Mouse (Mus musculus): Measurements from ENCODE around the gene Meis2.

Gene Meis2

GRCm38 (mm10) chr2:115910217-115910616, 155.4 kb downstream of the Meis2 start:
- DNase-seq (ENCODE audit: low read depth, low spot score): no peak

GRCm38 (mm10) chr2:115901007-115901406, 164.6 kb downstream of the Meis2 start:
- DNase-seq (ENCODE audit: low read depth, low spot score): no peak

- DNase-seq (ENCODE audit: low read depth, low spot score): no peak
These were observed 168.1 kb downstream of the Meis2 start for GRCm38 (mm10) chr2:115897559-115897958.

GRCm38 (mm10) chr2:115897001-115897400, 168.6 kb downstream of the Meis2 start:
- no peak for DNase-seq (ENCODE audit: low read depth, low spot score)

GRCm38 (mm10) chr2:115895717-115896116, 169.9 kb downstream of the Meis2 start:
- DNase-seq (ENCODE audit: low read depth, low spot score): no peak

GRCm38 (mm10) chr2:115895256-115895655, 170.4 kb downstream of the Meis2 start:
- DNase-seq (ENCODE audit: low read depth, low spot score): no peak

- no peak for DNase-seq (ENCODE audit: low read depth, low spot score)
These were observed 172.5 kb downstream of the Meis2 start for GRCm38 (mm10) chr2:115893113-115893512.

- no peak for DNase-seq (ENCODE audit: low read depth, low spot score)
These were observed 174.9 kb downstream of the Meis2 start for GRCm38 (mm10) chr2:115890715-115891114.

- no peak for DNase-seq (ENCODE audit: low read depth, low spot score)
These were observed 175.6 kb downstream of the Meis2 start for GRCm38 (mm10) chr2:115890030-115890429.

GRCm38 (mm10) chr2:115889212-115889611, 176.4 kb downstream of the Meis2 start:
- DNase-seq (ENCODE audit: low read depth, low spot score): no peak

- no peak for DNase-seq (ENCODE audit: low read depth, low spot score)
These were observed 177.1 kb downstream of the Meis2 start for GRCm38 (mm10) chr2:115888336-115889077.

GRCm38 (mm10) chr2:115887631-115888030, 178.0 kb downstream of the Meis2 start:
- no peak for DNase-seq (ENCODE audit: low read depth, low spot score)

GRCm38 (mm10) chr2:115884184-115884583, 181.5 kb downstream of the Meis2 start:
- no peak for DNase-seq (ENCODE audit: low read depth, low spot score)

GRCm38 (mm10) chr2:115883520-115883919, 182.1 kb downstream of the Meis2 start:
- DNase-seq (ENCODE audit: low read depth, low spot score): no peak

- no peak for DNase-seq (ENCODE audit: low read depth, low spot score)
These were observed 189.7 kb downstream of the Meis2 start for GRCm38 (mm10) chr2:115875802-115876531.

GRCm38 (mm10) chr2:115872851-115873250, 192.8 kb downstream of the Meis2 start:
- DNase-seq (ENCODE audit: low read depth, low spot score): peak; percentile 80

GRCm38 (mm10) chr2:115869966-115870365, 195.7 kb downstream of the Meis2 start:
- peak; percentile 78 for DNase-seq (ENCODE audit: low read depth, low spot score)

GRCm38 (mm10) chr2:115860600-115861347, 204.9 kb downstream of the Meis2 start:
- DNase-seq (ENCODE audit: low read depth, low spot score): no peak

- no peak for DNase-seq (ENCODE audit: low read depth, low spot score)
These were observed 205.5 kb downstream of the Meis2 start for GRCm38 (mm10) chr2:115860141-115860480.

GRCm38 (mm10) chr2:115859371-115860140, 206.1 kb downstream of the Meis2 start:
- peak; percentile 67 for DNase-seq (ENCODE audit: low read depth, low spot score)

GRCm38 (mm10) chr2:115858927-115859326, 206.7 kb downstream of the Meis2 start:
- no peak for DNase-seq (ENCODE audit: low read depth, low spot score)

GRCm38 (mm10) chr2:115858246-115858645, 207.4 kb downstream of the Meis2 start:
- DNase-seq (ENCODE audit: low read depth, low spot score): peak; percentile 38

All from ES-CJ7 (cell line).